Mouse (Mus musculus) left cerebral cortex, adult 8-10 months (tissue): Measurements from ENCODE around the gene Gm45208. TPM values are rescaled to one million over a fixed set of nuclear protein-coding genes. Genes with fewer than 3 reads are reported as not detected.
"Not testable (repeated sequence)": the region's sequence is repeated elsewhere in the genome, so short reads cannot be mapped to it uniquely, and the experiment has no call there.

Experiments
- DNase-seq, 2 experiments: peaks; one replicate each; pipeline ENCODE4 v3.0.0; 2022; ENCODE audit warnings: low spot score in 2 of 2
- total RNA-seq, 4 experiments: library from RNA; stranded (reverse); gene quantifications; 2 replicates each; pipeline ENCODE4 v1.2.4; 2022

Gene Gm45208
- total RNA-seq, 4 experiments from 2014 or later, result 0.74 TPM; not detected in 3

- no peak for DNase-seq
These were observed 5.1 kb downstream of the Gm45208 start for GRCm38 (mm10) chrX:7727176-7727575.

GRCm38 (mm10) chrX:7728215-7728921 lies 6.3 kb downstream of the Gm45208 start, which contains the start of gene Praf2:
Praf2 (plus strand) TSS chrX:7728439.
- DNase-seq, result peak; percentile 66 to 82

GRCm38 (mm10) chrX:7728922-7729265 lies 6.8 kb downstream of the Gm45208 start:
- DNase-seq, result no peak

GRCm38 (mm10) chrX:7733571-7734156 lies 11.6 kb downstream of the Gm45208 start:
- peak in 1 of 2 experiments; percentile 58 for DNase-seq

- peak in 1 of 2 experiments; percentile 41 for DNase-seq
These were observed 17.5 kb downstream of the Gm45208 start for GRCm38 (mm10) chrX:7739336-7740081.

- DNase-seq, result no peak
These were observed 18.2 kb downstream of the Gm45208 start for GRCm38 (mm10) chrX:7740082-7740819.

- no peak for DNase-seq
These were observed 19.1 kb downstream of the Gm45208 start for GRCm38 (mm10) chrX:7741103-7741502.

GRCm38 (mm10) chrX:7743470-7743869 lies 21.4 kb downstream of the Gm45208 start:
- DNase-seq, result no peak

- no peak for DNase-seq
These were observed 22.9 kb downstream of the Gm45208 start for GRCm38 (mm10) chrX:7744940-7745339.

- DNase-seq, result no peak
These were observed 23.4 kb downstream of the Gm45208 start for GRCm38 (mm10) chrX:7745429-7745828.

GRCm38 (mm10) chrX:7750432-7751116 lies 28.5 kb downstream of the Gm45208 start, which contains the start of gene Ccdc120:
Ccdc120 (minus strand) TSS chrX:7750905.
- peak in 1 of 2 experiments; percentile 72 for DNase-seq

GRCm38 (mm10) chrX:7753627-7754026 lies 31.6 kb downstream of the Gm45208 start:
- DNase-seq, result not testable (repeated sequence)

GRCm38 (mm10) chrX:7762137-7762920 lies 40.3 kb downstream of the Gm45208 start, which contains the start of gene Tfe3:
Tfe3 (plus strand) TSS chrX:7762560.
- DNase-seq, result peak; percentile 50 to 95

- no peak for DNase-seq
These were observed 40.8 kb downstream of the Gm45208 start for GRCm38 (mm10) chrX:7762921-7763197.

- no peak for DNase-seq
These were observed 41.8 kb downstream of the Gm45208 start for GRCm38 (mm10) chrX:7763631-7764393.

- no peak for DNase-seq
These were observed 42.7 kb downstream of the Gm45208 start for GRCm38 (mm10) chrX:7764657-7765280.

- DNase-seq, result no peak
These were observed 43.2 kb downstream of the Gm45208 start for GRCm38 (mm10) chrX:7765281-7765670.

- peak in 1 of 2 experiments; percentile 38 for DNase-seq
These were observed 43.7 kb downstream of the Gm45208 start for GRCm38 (mm10) chrX:7765764-7766163.
